Mouse (Mus musculus): ENCODE data around the gene Cd163l1. TPM values are rescaled to one million over a fixed set of nuclear protein-coding genes. Genes with fewer than 3 reads are reported as not detected.

Cd163l1 gene
- 1 to 10 TPM in 1 of 2 experiments, under 1 TPM in 1; 0.86 to 2.6 TPM for total RNA-seq (2023)

DNA sequence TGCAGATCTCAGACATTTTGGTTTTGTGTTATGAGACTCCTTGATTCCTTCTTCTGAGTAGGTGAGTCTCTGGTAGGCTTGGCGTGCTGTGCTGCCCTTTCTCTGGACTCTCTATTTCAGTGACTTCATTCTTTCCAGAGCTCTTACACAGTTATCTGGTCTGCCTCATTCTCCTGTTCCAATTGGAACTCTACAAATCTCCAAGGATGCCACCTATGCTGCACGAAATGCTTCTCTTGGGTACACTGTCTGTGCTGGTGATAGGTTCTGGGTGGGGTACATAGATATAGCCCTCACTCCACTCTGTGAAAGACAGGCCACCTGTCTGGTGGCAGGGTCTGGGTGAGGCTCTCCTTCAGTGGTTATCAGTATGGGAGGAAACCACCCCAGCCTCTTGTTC is at the start of gene Cd163l1:
Gene Cd163l1 (plus strand): TSS at position 301 of the 400 bp plus-strand sequence.

DNA sequence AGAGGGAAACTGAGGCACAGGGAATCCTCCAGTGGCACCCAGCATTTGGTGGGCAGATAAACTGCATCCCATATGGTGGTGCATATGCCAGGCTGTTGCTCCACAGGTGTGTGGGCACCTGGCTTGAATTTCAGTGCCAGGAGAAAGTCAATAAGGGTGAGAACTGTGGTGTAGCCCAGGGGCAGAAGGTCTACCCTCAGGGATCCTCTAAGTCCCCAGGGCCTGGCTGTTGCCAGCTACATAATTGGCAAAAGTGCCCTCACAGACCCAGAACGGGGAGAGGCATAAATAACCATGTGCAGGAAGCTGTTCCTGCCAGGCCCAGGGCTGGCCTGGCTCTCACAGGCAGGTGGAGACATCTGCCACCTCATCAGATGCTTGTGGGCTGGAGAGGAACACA is 45.1 kb upstream of the Cd163l1 start, which contains the start of gene Olfr523:
Gene Olfr523 (plus strand): TSS at position 282 of the 400 bp plus-strand sequence.

DNA sequence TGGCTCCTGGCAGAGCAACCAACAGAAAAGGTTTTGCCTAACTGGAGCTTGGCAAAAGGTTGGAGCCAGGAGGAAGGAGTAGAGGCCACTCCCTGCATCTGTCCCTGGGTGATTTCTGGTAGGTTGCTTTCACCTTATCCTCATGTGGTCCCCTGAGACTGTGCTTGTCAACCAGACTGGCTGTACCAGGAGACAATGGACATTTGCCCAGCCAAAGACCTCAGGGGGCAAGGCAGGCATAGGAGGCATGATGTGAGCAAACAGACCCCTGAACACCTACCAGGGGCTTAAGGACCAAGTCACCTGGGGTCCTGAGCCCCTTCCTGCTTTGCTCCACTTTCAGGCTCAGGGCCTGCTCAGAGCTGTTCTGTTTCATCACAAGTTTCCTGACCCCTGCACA is 12.2 kb upstream of the Cd163l1 start, which contains the start of gene Olfr524:
Gene Olfr524 (minus strand): TSS at position 101 of the 400 bp plus-strand sequence.

DNA sequence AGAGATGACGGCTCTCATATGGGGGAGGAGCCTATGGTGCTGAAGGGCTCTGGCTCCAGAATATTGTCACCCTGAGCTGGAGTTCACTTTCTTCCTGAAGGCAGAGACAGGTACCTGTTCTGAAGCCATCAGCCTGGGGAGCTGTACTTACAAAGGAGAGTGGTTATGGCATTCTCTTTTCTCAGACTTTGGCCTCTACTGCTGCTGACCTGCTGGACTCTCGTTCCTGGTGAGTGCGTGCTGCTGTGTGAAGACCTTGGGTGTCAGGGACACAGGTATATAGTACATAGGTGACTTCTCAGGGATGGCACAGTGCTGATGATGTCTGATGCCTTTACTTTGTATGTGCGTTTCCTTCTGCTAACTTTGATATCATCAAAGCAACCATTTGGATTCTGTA is 29.1 kb downstream of the Cd163l1 start, which contains the start of gene 5830411N06Rik:
Gene 5830411N06Rik (plus strand): TSS at position 69 of the 400 bp plus-strand sequence.

Other genes with a start within 250 kb of the Cd163l1 start
- gene 6430531B16Rik, start 239.5 kb upstream of the Cd163l1 start, total RNA-seq (2023) = not detected
- 1 to 10 TPM; 5.3 to 6.2 TPM for gene Adam8, start 225.7 kb upstream of the Cd163l1 start, total RNA-seq (2023)
- gene Zfp511, start 181.9 kb upstream of the Cd163l1 start, total RNA-seq (2023) = 10 to 100 TPM; 34.5 to 36.2 TPM
- 10 to 100 TPM; 35.2 to 37.0 TPM for gene Tubgcp2, start 181.6 kb upstream of the Cd163l1 start, total RNA-seq (2023)
- not detected for gene Msx3, start 169.2 kb upstream of the Cd163l1 start, total RNA-seq (2023)
- not detected for gene Caly, start 135.7 kb upstream of the Cd163l1 start, total RNA-seq (2023)
- gene Prap1, start 124.9 kb upstream of the Cd163l1 start, total RNA-seq (2023) = not detected
- gene Fuom, start 115.8 kb upstream of the Cd163l1 start, total RNA-seq (2023) = 10 to 100 TPM; 10.8 to 11.7 TPM
- gene Paox, start 102.5 kb upstream of the Cd163l1 start, total RNA-seq (2023) = 1 to 10 TPM; 5.7 to 6.3 TPM
- gene Echs1, start 101.8 kb upstream of the Cd163l1 start, total RNA-seq (2023) = 10 to 100 TPM; 33.6 to 34.2 TPM
- gene Mtg1, start 80.7 kb upstream of the Cd163l1 start, total RNA-seq (2023) = 10 to 100 TPM; 17.5 to 26.8 TPM
- gene Sprn, start 63.4 kb upstream of the Cd163l1 start, total RNA-seq (2023) = not detected
- gene Olfr522, start 53.5 kb upstream of the Cd163l1 start, total RNA-seq (2023) = not detected
- not detected for gene Olfr523, start 45.0 kb upstream of the Cd163l1 start, total RNA-seq (2023)
- gene Olfr524, start 12.3 kb upstream of the Cd163l1 start, total RNA-seq (2023) = not detected
- 1 to 10 TPM; 3.6 to 4.5 TPM for gene 5830411N06Rik, start 29.0 kb downstream of the Cd163l1 start, total RNA-seq (2023)
- not detected for gene Olfr525, start 102.6 kb downstream of the Cd163l1 start, total RNA-seq (2023)
- not detected for gene Olfr527, start 115.8 kb downstream of the Cd163l1 start, total RNA-seq (2023)
- gene Olfr60, start 143.4 kb downstream of the Cd163l1 start, total RNA-seq (2023) = not detected
- gene Olfr530, start 158.1 kb downstream of the Cd163l1 start, total RNA-seq (2023) = not detected
- gene Olfr531, start 184.7 kb downstream of the Cd163l1 start, total RNA-seq (2023) = not detected
- gene Olfr532, start 203.4 kb downstream of the Cd163l1 start, total RNA-seq (2023) = not detected
- not detected for gene Olfr533, start 245.1 kb downstream of the Cd163l1 start, total RNA-seq (2023)

All from T-cell, adult 66 days (primary cell).